ENCODE assay signal across 8 mouse cellular contexts in the genomic region with DNA sequence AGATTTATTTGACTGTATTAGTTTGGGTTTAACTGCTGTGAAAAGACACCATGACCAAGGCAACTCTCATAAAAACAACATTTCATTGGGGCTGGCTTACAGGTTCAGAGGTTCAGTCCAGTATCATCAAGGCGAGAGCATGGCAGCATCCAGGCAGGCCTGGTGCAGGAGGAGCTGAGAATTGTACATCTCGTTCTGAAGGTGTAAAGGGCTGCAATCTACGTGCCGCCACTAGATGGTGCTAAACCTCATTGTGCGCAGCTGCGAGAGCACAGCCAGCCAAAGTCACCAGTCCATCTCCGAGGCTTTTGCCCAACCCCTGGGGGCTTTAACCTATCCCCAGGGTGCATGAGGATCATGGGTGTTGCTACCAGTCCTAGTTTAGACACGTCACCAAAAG. TPM values are rescaled to one million over a fixed set of nuclear protein-coding genes. Genes with fewer than 3 reads are reported as not detected.
DNase-seq lines count a peak whose midpoint lies in the region; ATAC-seq and TF ChIP-seq lines count a peak whose summit lies in the region.
"Not testable (repeated sequence)": the region's sequence is repeated elsewhere in the genome, so short reads cannot be mapped to it uniquely, and the experiment has no call there.

No protein-coding gene starts in this region.

- TF ChIP-seq CTCF in cerebellum, adult 2 months (IDR thresholded peaks at IDR 0.05; ENCODE audit: borderline replicate concordance, insufficient read depth, low read depth, low read length): peak; percentile 35; the same call in 1 of the 2 replicates

- not testable (repeated sequence) for H3K27me3 ChIP-seq in cerebellum, adult 2 months (ENCODE audit: control insufficient read depth, insufficient read depth, low read length); hindbrain, embryonic 16.5 days (replicated peaks; ENCODE audit: control insufficient read depth, insufficient read depth, low read length)

- H3K4me1 ChIP-seq in cerebellum, adult 2 months (ENCODE audit: control insufficient read depth, insufficient read depth, low read length); hindbrain, embryonic 16.5 days (ENCODE audit: control insufficient read depth, insufficient read depth, low read depth, low read length): not testable (repeated sequence)

- not testable (repeated sequence) for H3K4me3 ChIP-seq in cerebellum, adult 2 months (replicated peaks; ENCODE audit: insufficient read depth, low read depth, low read length); hindbrain, embryonic 16.5 days (ENCODE audit: low read length)

- H3K27ac ChIP-seq in cerebellum, adult 2 months (ENCODE audit: insufficient read depth, low read length); hindbrain, embryonic 16.5 days (ENCODE audit: low read depth, low read length): not testable (repeated sequence)

- not testable (repeated sequence) for H3K36me3 ChIP-seq in hindbrain, embryonic 16.5 days (ENCODE audit: control insufficient read depth, insufficient read depth, low read length)

- H3K4me2 ChIP-seq in hindbrain, embryonic 16.5 days (ENCODE audit: low read length): not testable (repeated sequence)

- not testable (repeated sequence) for TF ChIP-seq POLR2A in cerebellum, adult 2 months (IDR thresholded peaks at IDR 0.05; ENCODE audit: borderline replicate concordance, insufficient read depth, low read length)

- peak; percentile 39 for DNase-seq in CD4-positive, CD25-positive, alpha-beta regulatory T cell, adult 2 months (ENCODE audit: low read depth, low spot score)
- DNase-seq in cerebellum, adult 2 months: peak; percentile 49 to 66
- peak; percentile 20 to 78 for DNase-seq in frontal cortex, adult 2 months (ENCODE audit: extremely low spot score in 1 of 2, low spot score in 1 of 2)
- peak; percentile 63 for DNase-seq in layer of hippocampus, postnatal 10 days (ENCODE audit: low spot score in 2 of 2)
- DNase-seq in lung, postnatal 14 days: peak; percentile 66
- peak; percentile 51 for DNase-seq in retina, postnatal 1 day
- peak; percentile 38 for DNase-seq in thymus, postnatal 0 days (ENCODE audit: low spot score)

- peak; percentile 52; the same call in 1 of the 2 replicates for ATAC-seq in hindbrain, embryonic 16.5 days

- H3K9me3 ChIP-seq in hindbrain, embryonic 16.5 days (ENCODE audit: control insufficient read depth, low read length): not testable (repeated sequence)

- H3K9ac ChIP-seq in hindbrain, embryonic 16.5 days (ENCODE audit: low read depth, low read length): not testable (repeated sequence)

- WGBS in cerebellum, adult 2 months: 3% methylated on average over 7 of the region's 8 CpGs
- 1% methylated on average over 6 of the region's 8 CpGs for WGBS in hindbrain, embryonic 16.5 days

RNA-seq across cellular contexts. Expression of gene Pdk1, which starts 20.9 kb away (rescaled TPM):
- polyA plus RNA-seq in cerebellum, adult 2 months (2012; rRNA removed): 11.8 and 12.7 TPM in 2 replicates
- polyA plus RNA-seq in frontal cortex, adult 2 months (2012; rRNA removed): 26.7 and 28.5 TPM in 2 replicates
- polyA plus RNA-seq in hindbrain, embryonic 16.5 days (2015; fragmentation: Nextera tagmentation; extraction: Ambion mirVana): 24.0 and 25.1 TPM in 2 replicates
- total RNA-seq in layer of hippocampus, postnatal 10 days (2021): 10 to 100 TPM; 34.2 to 37.4 TPM
- polyA plus RNA-seq in thymus, postnatal 0 days (2015; fragmentation: Nextera tagmentation; extraction: Ambion mirVana): 60.2 and 73.8 TPM in 2 replicates
